Mouse (Mus musculus): Measurements from ENCODE around the gene Gm43191.
"Not testable (repeated sequence)": the region's sequence is repeated elsewhere in the genome, so short reads cannot be mapped to it uniquely, and the experiment has no call there.

The Gm43191 gene

DNA sequence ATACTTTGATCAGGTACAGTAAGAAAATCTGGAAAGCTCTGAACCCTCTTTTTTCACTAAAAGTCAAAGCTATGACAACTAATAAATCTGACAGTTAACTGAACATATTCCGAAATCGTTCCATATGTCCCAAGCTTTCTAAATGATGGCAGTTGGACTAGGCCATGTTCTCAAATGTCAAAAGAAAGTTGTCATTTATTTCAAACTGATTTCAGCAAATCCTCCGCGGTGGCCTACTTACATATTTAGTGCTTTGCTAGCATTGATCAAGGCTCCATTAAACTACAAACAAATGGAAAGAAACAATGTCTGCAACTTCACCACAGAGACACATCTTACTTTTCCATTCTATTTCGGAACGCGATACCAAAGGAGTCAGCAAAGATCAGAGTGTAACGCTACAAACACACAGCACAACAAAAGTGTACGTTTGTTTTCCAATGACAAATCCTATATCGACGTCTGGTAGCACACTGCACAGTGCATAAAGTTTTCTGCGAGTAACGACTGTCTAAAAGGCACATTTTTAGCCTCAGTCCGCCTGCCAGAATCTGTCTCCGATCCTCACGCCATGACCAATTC lies 19.7 kb downstream of the Gm43191 start:
- no peak for DNase-seq

DNA sequence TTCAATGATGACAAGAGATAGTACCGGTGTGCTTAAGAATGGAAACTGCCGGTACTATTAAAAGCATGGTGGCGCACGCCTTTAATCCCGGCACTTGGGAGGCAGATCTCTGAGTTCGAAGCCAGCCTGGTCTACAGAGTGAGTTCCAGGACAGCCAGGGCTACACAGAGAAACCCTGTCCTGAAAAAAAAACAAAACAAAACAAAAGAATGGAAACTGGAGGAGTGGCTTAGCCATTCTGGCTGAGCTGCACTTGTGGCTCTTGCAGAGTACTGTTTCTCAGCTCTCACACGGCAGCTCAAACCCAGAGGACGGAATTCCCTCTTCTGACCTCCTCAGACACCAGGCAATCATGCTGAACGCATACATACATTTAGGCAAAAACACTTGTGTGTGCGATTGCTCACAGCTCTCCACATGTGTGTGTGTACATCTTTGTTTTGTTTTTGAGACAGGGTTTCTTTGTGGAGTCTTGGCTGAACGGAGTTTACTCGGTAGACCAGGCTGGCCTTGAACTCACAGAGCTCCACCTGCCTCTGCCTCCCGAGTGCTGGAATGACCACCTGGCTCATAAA lies 21.1 kb downstream of the Gm43191 start:
- DNase-seq = no peak

DNA sequence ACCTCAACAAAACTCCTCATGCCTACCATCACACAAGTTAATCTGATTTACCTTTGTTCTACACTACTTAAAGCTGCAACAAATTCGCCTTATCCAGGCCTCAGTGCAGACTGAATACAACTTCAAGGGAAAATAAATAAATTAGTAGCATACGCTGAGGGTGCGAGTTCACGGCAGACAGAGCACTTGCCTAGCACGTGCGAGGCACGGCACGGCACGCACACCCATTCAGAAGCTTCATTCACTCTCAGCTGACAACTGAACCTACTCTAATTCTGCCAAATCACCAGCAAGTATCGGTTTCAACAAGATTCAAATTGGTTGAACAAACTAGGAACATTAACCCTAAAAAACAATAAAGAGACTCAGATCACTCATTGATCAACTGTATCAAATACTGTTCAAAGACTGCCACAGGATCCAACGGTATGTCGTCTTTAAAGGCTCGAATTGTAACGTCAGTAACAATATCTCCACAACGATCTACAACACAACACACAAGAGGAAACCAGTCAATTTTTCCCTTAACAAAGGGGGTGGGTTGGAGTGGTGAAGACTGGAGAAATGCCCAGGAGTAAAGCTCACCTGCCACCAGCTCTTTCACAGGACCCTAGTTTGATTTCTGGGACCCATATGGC lies 22.0 kb downstream of the Gm43191 start:
- DNase-seq = no peak

DNA sequence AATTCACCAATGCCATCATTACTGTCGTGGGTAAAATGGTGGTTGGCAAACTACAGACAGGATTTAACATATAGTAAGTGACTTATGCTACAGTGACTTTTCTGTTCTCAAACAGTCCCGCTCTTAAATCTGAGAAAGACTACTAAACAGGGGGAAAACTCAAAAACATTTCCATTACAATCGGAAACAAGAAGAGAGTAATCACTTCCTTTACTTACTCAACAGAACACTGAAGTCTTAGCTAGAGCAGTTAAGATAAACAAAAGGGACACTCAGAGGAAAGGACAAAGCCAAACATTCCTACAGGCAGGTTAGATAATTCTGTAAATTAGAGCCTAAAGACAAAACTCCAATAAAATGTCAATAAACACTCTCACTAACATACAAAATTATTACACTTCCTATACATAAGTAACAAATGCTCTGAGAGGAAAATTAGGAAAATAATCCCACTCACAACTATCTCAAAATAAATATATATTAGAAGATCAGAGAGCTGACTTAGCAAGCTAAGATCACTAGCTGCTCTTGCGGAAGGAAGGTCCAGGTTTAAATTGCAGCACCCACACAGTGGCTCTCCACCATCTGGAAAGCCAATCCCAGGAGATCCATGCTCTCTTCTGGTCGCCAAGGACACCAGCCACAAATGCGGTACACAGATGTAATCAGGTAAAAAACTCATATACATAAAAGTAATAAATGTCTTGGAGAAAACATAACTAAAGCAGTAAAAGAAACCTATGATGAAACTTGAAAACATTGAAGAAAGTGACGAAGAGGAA lies 24.7 kb downstream of the Gm43191 start:
- no peak for DNase-seq

DNA sequence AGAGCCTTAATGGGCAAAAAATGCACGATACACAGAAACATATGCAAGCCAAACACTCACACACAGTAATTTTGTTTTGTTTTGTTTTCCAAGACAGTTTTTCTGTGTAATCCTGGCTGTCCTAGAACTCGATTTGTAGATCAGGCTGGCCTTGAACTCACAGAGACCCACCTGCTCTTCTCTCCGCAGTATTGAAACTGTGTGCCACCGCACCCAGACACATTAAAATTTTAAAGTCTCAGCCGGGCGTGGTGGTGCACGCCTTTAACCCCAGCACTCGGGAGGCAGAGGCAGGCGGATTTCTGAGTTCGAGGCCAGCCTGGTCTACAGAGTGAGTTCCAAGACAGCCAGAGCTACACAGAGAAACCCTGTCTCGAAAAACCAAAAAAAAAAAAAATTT lies 27.0 kb downstream of the Gm43191 start:
- DNase-seq = not testable (repeated sequence)

DNA sequence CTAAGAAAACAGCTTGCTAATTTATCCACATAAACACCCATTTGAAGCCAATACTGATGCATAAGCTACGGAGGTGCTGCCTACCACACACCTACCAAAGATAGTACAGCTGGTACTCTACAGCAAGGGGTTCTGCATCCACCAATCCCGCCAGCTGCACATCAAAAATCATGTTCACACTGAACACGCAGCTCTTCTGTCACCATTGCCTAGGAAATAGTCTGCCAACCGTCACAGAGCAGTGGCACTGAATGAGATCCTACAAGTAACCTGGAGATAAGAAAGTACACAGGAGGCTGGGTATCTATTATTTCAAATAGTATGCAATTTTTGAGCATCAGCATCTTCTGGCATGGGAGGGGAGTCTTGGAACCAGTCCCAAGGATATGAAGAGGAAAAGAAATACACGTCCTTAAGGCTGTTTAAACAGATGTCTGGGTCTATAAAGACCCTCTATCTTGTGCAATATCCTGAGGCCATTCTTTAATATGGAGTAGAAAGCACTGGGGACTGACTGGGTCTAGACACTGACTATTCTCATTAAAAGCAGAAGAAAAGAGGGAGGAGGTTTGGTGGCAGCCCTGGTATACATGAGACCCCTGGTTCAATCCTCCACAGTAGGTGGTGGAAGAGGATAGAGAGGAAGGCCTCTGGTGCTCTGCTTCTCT lies 27.6 kb downstream of the Gm43191 start:
- no peak for DNase-seq

DNA sequence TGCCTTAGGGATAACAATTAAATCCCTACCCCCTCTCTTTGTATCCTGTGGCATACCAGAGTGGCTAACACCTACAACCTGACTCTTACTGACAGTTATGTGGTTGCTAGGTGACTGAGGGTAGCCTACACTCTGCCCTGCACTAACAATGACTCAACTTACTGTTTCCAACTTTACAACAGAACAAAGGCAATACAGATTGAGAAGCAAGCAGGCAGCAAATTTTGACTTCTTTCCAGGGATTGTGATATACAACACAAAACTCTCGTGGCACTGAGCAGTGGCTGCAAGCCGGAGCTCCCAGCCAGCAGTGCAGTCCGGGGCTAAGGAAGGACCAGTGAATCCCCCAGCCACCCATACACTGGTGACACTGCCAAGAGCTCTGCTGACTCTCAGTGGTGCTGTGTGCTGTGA lies 29.0 kb downstream of the Gm43191 start:
- DNase-seq = no peak

DNA sequence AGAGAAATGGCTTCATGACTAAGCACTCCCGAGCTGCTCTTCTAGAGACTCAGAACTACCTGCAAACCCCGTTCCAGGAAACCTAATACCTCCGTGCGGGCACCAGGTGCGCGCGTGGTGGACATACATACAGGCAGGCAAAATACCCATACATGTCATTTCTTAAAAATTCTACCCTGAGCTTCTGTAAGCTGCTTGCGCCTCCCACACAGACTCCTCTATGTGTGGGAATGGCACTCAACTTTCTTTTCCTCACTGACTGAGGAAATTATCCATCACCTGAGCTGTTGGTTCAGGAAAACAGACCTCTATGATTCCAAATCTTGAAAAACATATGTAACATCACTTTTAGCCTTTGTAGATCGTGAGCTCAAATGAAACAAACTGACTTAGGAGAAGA lies 30.4 kb downstream of the Gm43191 start:
- no peak for DNase-seq

DNA sequence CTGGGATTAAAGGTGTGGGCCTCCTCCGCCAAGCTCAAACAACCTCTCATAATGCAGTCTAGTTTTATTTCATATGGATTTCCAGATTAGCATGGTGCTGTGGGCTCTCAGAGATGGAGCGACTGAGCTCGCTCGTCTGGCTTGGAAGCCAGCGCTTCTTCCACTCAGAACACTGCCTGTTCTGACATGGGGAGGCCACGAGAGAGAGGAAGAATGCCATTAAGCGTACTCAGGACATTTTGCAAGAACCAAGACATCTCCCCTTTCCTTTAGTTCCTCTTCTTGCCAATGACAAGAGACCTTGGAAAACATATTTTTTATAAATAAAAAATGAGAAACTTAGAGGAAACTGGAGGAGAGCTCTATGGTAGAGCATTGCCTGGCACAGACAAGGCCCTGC lies 32.3 kb downstream of the Gm43191 start:
- no peak for DNase-seq

DNA sequence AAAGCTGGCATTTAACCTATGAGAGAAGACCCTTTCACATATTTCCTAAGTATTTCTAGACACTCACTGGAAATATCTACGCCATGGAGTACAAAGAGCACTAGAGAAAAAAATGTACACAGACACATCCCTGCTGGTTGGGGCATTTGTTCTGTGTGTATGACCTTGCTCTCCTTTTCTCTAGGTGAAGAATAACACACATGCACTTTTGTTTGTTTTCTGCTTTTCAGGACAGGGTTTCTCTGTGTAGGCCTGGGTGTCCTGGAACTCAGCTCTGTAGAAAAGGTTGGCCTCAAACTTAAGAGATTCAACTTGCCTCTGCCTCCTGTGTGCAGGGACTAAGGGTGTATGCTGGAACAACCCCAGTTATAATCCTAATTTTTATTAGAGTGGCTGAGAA lies 34.7 kb downstream of the Gm43191 start:
- DNase-seq = no peak

DNA sequence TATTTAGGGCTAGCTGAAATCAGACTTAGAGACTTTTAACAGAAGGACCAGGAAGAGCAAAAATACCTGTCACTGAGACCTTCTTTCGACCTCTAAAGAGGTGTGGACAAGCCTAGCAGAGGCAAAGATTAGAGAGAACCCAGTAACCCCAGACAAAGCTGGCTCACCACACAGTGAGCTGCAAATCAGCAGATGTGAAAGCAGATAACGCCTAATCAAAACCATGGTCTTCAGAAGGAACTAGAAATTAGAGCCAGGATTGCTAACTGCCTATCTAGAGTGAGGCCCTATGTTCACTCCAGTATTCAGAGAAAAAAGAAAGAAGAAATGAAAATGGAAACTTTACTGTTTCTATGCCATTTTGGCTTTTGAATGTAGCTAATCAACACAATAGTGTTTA lies 38.7 kb downstream of the Gm43191 start:
- DNase-seq = no peak

DNA sequence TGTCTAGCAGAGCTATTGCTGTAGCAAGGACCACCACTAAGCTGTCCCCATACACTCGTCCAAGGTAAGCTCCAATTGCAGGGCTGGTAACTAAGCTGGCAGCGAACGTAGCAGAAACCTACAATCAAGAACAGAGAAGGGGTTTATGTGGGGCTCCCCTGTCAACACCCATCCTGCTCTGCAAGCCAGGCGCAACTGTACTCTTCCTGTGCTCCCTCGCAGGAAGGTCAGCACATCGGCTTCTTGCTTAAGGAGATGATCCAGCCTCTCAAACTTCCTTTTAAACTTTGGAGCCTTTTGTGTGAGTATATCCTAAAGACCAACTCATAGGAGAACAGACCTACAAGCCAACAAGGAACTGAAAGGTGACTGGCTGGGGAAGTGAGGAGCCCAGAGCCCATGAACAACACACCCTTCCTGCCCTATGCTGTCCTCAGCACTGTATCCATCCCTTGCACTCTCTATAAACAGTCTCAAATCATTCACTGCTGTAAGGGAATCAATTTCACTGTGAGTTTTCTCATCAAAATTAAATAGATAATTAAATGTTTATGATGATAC lies 39.2 kb downstream of the Gm43191 start:
- no peak for DNase-seq

DNA sequence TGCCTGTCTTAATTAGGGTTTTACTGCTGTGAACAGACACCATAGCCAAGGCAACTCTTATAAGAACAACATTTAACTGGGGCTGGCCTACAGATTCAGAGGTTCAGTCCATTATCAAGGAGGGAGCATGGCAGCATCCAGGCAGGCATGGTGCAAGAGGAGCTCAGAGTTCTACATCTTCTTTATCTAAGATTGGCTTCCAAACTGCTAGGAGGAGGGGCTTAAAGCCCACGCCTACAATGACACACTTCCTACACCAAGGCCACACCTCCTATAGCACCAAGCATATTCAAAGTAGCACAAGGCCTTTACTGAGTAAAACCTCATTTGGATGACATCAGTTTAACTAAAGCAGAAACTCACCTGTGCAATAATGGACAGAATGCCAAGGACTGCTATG lies 41.0 kb downstream of the Gm43191 start:
- no peak for DNase-seq

DNA sequence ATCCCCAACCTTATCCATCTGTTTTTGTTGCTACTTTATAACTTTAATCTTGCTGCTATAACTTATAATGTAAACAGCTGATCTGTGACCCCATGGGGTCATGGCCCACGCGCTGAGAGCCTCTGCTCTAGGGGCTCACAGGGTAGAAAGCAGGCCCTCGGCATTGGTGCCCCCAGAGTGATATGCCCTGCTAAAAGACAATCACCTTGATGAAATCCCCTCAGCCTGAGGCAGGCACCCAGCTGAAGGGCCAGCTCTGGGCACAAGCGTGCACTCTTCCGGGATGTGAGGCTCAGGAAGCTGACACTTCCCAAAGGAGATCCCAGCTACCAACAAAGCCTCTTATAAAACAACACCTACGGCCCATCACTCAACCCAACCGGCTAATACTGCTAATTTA lies 42.5 kb downstream of the Gm43191 start:
- no peak for DNase-seq

DNA sequence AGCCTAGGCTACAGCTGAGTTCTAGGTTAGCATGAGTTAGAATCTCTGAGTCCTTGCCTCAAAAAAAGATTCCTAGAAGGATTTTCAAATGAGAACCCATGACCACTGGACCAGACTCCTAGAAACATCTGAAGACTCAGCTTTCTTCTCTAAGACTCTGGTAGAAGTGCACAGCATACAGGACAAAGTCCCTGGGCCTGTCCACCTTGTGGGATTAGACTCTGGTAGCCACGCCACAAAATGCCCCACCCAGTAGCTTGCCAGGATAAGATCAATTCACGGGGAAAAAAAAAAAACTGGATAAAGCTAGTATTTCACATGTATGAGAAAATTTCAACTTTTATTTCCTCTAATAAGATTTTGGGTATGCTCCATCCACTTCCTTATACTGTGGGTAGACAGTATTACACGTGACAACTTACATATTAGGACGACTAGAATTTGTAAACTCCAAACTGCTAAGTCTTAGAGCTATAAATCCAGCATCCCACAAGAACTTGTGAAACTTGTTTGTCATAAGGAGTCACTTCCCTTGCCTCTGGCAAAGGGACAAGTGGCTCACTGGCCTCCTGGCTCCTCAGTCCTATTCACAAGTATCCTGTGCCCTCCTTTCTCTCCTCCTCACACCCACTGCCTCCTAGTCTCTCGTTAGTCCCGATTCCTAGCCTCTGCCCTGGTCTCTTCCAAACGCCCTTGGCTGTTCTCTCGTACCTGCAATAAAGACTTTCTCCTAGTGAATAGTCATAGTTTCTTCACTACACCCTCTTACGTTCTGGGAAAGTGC lies 43.2 kb downstream of the Gm43191 start:
- no peak for DNase-seq

DNA sequence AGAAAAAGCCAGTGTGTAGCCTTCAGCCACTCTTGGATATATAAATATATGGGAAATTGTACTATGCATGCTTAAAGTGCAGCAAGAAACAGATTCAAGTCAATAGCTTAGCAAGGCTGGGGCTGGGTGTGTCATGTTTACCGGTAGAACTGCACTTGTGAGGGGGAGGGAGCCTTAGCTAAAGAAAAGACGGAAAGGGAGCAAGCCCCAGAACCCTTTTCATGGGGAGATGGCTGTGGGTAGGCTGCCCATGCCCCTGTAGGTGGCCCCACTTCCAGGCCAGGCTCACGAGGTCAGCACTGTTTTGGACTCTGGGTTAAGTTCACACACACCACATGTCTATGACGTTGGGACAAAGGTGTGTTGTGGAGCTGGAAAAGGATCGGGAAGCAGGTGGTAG lies 45.3 kb downstream of the Gm43191 start:
- no peak for DNase-seq

DNA sequence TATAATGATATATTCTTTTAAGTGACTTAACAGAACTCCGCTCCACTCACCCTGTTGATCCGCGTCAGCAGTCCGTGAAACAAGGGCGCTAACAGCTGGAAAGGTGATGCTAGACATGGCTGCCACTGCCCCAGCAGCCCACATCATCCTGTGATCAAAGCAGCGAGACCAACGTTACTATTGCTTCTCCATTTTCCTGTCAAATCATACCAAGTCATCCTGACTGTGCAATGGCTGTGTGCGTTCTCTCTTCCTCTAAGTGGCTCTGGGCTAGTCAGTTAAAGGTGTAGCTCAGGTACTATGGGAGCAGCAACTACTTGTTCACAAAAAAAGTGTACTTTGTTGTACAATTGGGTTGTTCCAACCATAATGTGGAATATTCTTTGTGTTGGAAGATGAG lies 46.2 kb downstream of the Gm43191 start:
- DNase-seq = no peak

DNA sequence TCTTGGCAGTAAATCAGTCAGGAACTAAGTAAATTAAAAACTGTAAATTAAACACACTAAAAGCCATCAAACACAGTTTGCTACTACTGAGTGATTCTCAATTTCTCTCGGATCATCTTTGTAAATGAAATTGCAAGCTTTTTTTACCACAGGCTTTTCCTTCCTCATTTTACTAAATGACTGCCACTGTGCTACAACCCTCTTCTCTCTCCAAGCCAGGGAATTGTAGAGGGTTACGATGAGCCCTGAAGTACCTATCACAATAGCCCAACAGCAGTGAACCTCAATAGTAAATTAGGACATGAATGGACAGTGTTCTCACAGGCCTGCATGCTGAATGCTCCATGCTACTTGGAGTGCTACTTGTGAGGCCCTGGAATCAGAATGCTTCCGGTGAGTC lies 47.0 kb downstream of the Gm43191 start:
- DNase-seq = no peak

DNA sequence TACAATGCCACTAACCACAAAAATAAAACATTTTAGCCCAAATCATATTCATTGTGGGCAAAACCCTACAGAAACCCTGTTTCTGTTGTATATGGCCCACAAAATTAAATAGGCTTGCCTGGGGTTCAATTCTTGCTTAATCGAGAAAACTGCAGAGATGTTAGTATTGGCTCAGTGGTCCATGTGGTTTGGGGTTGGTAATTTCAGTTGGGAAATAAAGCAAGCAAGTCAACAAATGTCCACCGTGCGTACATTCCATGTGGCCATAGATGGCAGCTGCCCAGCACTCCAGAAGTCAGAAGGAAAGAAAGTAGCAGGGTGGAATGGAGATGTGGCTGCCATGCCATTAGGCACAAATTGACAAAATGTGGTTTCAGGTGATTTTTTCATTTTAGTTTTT lies 48.1 kb downstream of the Gm43191 start:
- DNase-seq = peak in 1 of 2 experiments; percentile 35

DNA sequence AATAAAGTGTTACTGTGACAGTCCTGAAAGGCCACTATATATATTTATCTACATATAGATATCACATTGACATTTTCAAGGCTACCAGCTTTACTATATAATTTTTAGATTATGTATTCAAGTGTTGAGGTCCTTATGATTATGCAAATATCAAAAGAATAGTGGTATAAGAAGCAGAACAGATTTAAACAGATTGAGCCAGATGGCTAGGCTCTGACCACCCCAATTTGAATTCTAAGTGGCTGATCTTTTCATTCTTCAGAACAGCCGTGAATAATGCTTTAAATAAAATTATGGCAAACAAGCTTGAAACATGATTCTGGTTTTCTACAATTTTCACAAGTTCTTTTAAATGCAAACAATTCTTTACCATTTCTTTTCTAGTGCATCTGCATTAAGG lies 49.6 kb downstream of the Gm43191 start:
- no peak for DNase-seq

DNA sequence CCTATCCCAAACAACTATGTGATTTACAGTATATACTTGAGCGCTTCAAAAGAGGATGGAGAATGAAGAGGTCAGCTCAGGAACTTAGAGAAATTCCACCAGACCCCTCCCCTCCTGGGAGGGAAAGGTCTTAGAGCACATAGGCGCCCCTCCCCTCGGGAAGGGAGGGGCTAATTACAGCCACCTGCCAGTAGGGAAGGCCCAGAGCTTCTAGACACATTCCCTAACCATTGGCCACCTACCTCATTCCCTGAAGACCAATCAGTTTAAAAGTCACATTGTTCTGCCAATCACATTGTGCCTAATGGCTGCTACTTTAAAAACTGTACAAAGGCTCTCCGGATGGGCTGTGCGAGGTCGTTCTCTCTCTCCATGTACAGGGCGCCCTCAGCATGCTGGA lies 58.4 kb downstream of the Gm43191 start:
- no peak for DNase-seq

DNA sequence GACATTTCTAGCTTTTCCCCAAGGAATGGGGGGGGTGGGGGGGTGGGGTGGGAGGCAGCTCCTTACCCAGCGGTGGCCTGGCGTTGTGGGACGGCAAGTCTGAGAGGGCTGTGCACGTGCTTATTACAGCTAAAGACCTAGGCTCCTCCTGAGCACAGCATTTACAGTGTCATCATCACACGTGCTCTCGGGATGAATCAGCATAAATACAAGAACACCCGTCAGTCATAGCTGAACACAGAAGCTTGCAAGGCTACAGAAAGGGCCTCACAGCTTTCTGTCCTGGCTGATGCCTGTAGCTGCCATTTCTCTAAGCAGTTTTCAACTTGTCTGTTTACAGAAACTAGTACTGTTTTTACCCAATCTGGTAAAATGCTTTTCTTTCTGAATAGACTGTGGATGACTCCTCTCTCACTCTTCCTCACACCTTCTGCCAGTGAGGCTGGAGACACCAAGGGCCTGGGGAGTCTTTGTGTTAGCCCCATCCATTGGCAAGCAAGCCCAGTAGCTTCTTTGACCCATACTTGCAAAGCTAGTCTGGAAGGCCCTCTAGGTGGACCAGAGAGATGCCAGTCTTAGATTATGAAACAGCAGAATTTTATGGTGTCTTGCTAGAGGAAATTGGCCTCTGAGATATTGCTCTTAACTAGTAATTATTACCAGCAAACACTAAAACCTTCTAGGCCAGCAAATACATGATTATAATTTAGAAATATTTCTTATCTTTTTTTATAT lies 60.3 kb downstream of the Gm43191 start:
- DNase-seq = no peak
